Mouse (Mus musculus) ES-E14 (cell line): ENCODE results near the gene Il11ra1.

ENCODE experiments used
- CHD2 ChIP-seq: IDR thresholded peaks from 2 replicates; pipeline ENCODE4 v1.6.1; 2014; ENCODE audit warnings: mild to moderate bottlenecking, low read depth, low read length, inconsistent platforms
- HCFC1 ChIP-seq: IDR thresholded peaks from 2 replicates; pipeline ENCODE4 v1.6.1; 2012; ENCODE audit warnings: low read length, inconsistent platforms, borderline replicate concordance; ENCODE audit not compliant: insufficient read depth
- ZNF384 ChIP-seq: IDR thresholded peaks from 2 replicates; pipeline ENCODE4 v1.6.1; 2012; ENCODE audit warnings: low read depth, low read length, inconsistent platforms

GRCm38 (mm10) chr4:41707011-41707535 is 7.3 kb downstream of the Il11ra1 start:
- TF ChIP-seq HCFC1 (no peak), CHD2 (no peak), ZNF384 (no peak)
